Mouse (Mus musculus) E14TG2a.4 (cell line): Measurements from ENCODE around the gene Gorasp2.

Experiments used
- H3K27me3 ChIP-seq: 2 replicates; pipeline ENCODE4 v1.6.1; 2014; ENCODE audit warnings: low read length, control low read depth; ENCODE audit not compliant: insufficient read depth
- H3K36me3 ChIP-seq: 2 replicates; pipeline ENCODE4 v1.6.1; 2014; ENCODE audit warnings: low read length, control low read depth; ENCODE audit not compliant: insufficient read depth
- H3K4me1 ChIP-seq: replicated peaks from 2 replicates; pipeline ENCODE4 v1.6.1; 2014; ENCODE audit warnings: low read depth, low read length, control low read depth
- H3K4me3 ChIP-seq: replicated peaks from 2 replicates; pipeline ENCODE4 v1.5.1; 2014; ENCODE audit warnings: mild to moderate bottlenecking, low read length
- H3K9me3 ChIP-seq: 2 replicates; pipeline ENCODE4 v1.6.1; 2014; ENCODE audit warnings: low read length, control low read depth
- CTCF ChIP-seq: conservative IDR thresholded peaks from 2 replicates; pipeline ENCODE4 v1.5.1; 2014; ENCODE audit warnings: low read length
- NANOG ChIP-seq: IDR thresholded peaks from 2 replicates; pipeline ENCODE4 v1.6.1; 2014; ENCODE audit warnings: borderline replicate concordance, low read length, mixed read lengths
- POU5F1 ChIP-seq: IDR thresholded peaks from 2 replicates; pipeline ENCODE4 v1.6.1; 2014; ENCODE audit warnings: low read length, borderline replicate concordance

Gorasp2 gene

GRCm38 (mm10) chr2:70660887-70661714, at the start of gene Gorasp2:
Gorasp2 (plus strand) TSS chr2:70661576.
- Histone ChIP-seq H3K9me3 (no peaks in the 10 kb centered on the region), H3K27me3 (peaks cover 6% of the 10 kb centered on the region; the same call in 1 of the 2 replicates), H3K4me1 (peaks cover 30% of the 10 kb centered on the region), H3K4me3 (peak within 1 kb of the TSS; percentile 94), H3K36me3 (peaks cover 19% of the 10 kb centered on the region)
- TF ChIP-seq NANOG (no peak), POU5F1 (no peak), CTCF (peak; percentile 80)

- Histone ChIP-seq H3K4me3 (no peak overlapping the region), H3K9me3 (no peaks in the 10 kb centered on the region; the same call in 1 of the 2 replicates), H3K27me3 (no peaks in the 10 kb centered on the region), H3K4me1 (peaks cover 31% of the 10 kb centered on the region), H3K36me3 (no peaks in the 10 kb centered on the region)
- no peak for TF ChIP-seq NANOG
- TF ChIP-seq POU5F1 = no peak
- no peak for TF ChIP-seq CTCF
Measured at GRCm38 (mm10) chr2:70614745-70615351, 46.5 kb upstream of the Gorasp2 start.

- no peaks in the 10 kb centered on the region for H3K27me3 ChIP-seq
- no peaks in the 10 kb centered on the region; the same call in 1 of the 2 replicates for H3K9me3 ChIP-seq
- H3K4me3 ChIP-seq = no peak overlapping the region
- no peaks in the 10 kb centered on the region for H3K36me3 ChIP-seq
- peaks cover 43% of the 10 kb centered on the region for H3K4me1 ChIP-seq
- no peak for TF ChIP-seq POU5F1
- TF ChIP-seq CTCF = no peak
- TF ChIP-seq NANOG = no peak
Measured at GRCm38 (mm10) chr2:70616076-70616475, 45.3 kb upstream of the Gorasp2 start.

- Histone ChIP-seq H3K4me3 (no peak overlapping the region), H3K36me3 (no peaks in the 10 kb centered on the region), H3K9me3 (no peaks in the 10 kb centered on the region; the same call in 1 of the 2 replicates), H3K27me3 (no peaks in the 10 kb centered on the region), H3K4me1 (peaks cover 47% of the 10 kb centered on the region)
- TF ChIP-seq NANOG (no peak), CTCF (no peak), POU5F1 (no peak)
Measured at GRCm38 (mm10) chr2:70616617-70617016, 44.8 kb upstream of the Gorasp2 start.

GRCm38 (mm10) chr2:70619232-70619835, 42.0 kb upstream of the Gorasp2 start:
- H3K27me3 ChIP-seq = no peaks in the 10 kb centered on the region; the same call in 1 of the 2 replicates
- H3K36me3 ChIP-seq = no peaks in the 10 kb centered on the region
- 0 out of 2 replicates have a peak overlapping the region, but pooled peaks have one; percentile 14 for H3K4me3 ChIP-seq
- H3K9me3 ChIP-seq = no peaks in the 10 kb centered on the region
- peaks cover 47% of the 10 kb centered on the region for H3K4me1 ChIP-seq
- peak; percentile 96 for TF ChIP-seq CTCF
- no peak for TF ChIP-seq POU5F1
- peak; percentile 96 for TF ChIP-seq NANOG

- Histone ChIP-seq H3K27me3 (peaks cover 2% of the 10 kb centered on the region; the same call in 1 of the 2 replicates), H3K36me3 (no peaks in the 10 kb centered on the region), H3K4me3 (0 out of 2 replicates have a peak overlapping the region, but pooled peaks have one; percentile 14), H3K9me3 (no peaks in the 10 kb centered on the region), H3K4me1 (peaks cover 47% of the 10 kb centered on the region)
- TF ChIP-seq CTCF (peak; percentile 88), NANOG (no peak)
Measured at GRCm38 (mm10) chr2:70620225-70620624, 41.2 kb upstream of the Gorasp2 start.

GRCm38 (mm10) chr2:70622244-70622643, 39.1 kb upstream of the Gorasp2 start:
- Histone ChIP-seq H3K9me3 (peaks cover 3% of the 10 kb centered on the region), H3K4me1 (peaks cover 31% of the 10 kb centered on the region), H3K4me3 (no peak overlapping the region), H3K36me3 (no peaks in the 10 kb centered on the region), H3K27me3 (peaks cover 6% of the 10 kb centered on the region; the same call in 1 of the 2 replicates)
- TF ChIP-seq CTCF (no peak), POU5F1 (no peak), NANOG (no peak)

GRCm38 (mm10) chr2:70625761-70626160, 35.6 kb upstream of the Gorasp2 start:
- TF ChIP-seq NANOG = no peak
- TF ChIP-seq CTCF = no peak
- no peaks in the 10 kb centered on the region for H3K36me3 ChIP-seq
- peaks cover 6% of the 10 kb centered on the region; the same call in 1 of the 2 replicates for H3K27me3 ChIP-seq

More at GRCm38 (mm10) chr2:70625761-70626160, 35.6 kb upstream of the Gorasp2 start:
- Histone ChIP-seq H3K4me3 (no peak overlapping the region), H3K9me3 (peaks cover 6% of the 10 kb centered on the region), H3K4me1 (peaks cover 34% of the 10 kb centered on the region)
